Mouse (Mus musculus) kidney, postnatal 4 days (tissue): ENCODE results near the gene Cib3.

Source experiments
- DNase-seq, 2 experiments: peaks; one replicate each; pipeline ENCODE4 v3.0.0; 2021; ENCODE audit warnings: mixed read lengths in 2 of 2

The Cib3 gene

DNA sequence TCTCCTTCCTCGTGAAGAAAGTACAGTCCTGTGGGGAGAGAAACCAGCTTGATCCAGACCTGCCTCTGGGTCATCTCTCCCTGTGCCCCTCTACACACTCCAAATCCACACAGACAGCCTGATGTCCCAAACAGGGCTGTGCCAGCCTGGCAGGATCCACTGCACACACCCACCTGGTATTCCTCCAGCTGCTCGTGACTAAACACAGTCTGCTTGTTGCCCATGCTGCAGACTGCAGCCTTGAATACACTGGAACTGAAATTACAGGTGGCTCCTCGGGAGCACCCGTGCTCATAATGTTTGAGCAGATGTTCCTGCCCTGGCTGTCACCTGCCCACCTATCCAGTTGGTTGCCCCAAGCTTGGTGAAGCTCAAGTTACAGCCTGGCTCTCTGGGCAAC is at the start of gene Cib3:
Gene Cib3 (minus strand): TSS at position 87 of the 400 bp plus-strand sequence.
- DNase-seq: no peak

DNA sequence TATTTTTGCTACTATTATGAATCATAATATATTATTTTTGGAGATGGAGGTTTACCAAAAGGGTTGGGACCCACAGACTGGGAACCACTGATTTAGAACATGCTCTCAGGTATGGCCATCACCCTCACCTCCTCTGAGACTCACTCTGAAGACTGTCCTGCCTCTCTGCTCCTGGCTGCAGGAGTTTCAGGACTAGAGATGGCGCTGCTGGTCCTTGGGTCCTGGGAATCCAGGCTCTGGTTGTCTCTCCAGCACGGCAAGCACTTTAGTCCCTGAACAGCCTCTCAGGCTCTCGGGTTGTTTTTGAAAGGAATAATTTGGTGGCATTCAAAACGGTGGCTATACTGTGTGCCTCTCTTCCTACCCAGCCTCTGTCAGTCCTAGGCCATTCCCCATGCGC is 49.2 kb upstream of the Cib3 start:
- peak; percentile 37 to 58 for DNase-seq

DNA sequence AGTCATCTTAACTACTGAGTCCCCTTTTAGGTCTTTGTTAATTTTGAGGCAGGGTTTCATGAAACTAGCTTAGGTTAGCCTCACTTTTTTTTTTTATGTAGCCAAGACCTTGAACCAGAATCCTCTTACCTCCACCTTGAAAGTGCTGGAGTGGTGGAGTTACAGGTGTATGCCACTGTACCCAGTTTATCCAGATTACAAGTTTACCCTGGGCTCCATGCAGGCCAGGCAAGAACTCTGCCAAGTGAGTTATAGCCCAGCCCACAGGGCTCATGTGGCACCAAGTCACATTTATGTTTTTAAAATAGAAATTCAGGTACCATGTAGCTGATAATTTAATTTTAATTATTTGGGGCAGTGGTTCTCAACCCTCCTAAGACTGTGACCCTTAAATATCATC is 48.8 kb upstream of the Cib3 start:
- no peak for DNase-seq

DNA sequence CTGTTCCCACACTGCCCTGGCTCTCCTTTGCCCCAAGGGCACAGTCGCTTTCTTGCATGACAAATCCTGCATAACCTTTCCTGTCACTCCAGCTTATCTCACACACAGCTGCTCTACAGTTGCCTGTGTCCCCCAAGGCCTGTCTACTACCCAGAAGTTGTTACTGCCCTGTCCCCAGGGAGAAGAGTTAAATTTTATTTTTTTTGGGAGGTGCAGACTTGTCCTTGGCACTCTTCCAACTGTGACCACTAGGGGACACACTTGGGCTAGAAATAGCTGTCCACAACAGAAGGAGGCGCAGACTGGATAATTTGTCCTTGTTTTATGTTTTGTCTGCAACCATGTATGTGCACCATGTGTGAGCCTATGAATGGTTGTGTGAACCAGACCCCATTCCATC is 48.4 kb upstream of the Cib3 start:
- peak; percentile 68 to 74 for DNase-seq

DNA sequence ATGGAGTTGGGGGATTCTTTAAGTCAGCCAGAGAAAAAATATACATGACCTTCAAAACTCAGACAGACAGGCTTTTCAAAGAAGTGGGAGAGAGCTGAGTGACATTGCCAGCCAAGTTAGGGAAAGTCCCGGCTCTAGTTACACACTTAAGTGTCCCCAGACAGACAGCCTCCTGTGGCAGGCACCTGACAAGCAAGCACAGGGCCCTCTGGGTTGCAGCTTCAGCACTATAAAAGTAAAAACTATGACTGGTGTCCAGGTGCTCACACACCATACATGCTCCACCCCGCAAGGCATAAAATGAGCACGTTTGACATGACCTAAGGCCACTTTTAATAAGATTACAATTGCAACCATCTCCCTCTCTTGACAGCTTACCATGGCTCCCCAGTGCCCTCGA is 47.9 kb upstream of the Cib3 start:
- no peak for DNase-seq

DNA sequence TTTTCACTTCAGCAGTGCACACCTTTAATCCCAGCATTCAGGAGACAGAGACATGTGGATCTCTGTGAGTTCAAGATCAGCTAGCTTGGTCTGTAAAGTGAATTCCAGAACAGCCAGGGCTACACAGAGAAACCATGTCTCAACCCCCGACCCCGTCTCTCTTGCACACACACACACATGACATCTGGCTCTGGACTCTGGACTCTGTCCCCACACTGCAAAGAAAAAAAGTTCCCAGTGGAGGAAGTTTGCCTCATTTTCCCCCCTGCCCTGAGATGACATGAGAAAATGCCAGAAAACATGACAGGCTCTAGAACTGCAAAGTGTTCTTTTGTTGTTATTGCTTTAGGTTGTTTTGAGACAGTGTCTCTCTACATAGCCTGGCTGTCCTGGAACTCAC is 47.2 kb upstream of the Cib3 start:
- no peak for DNase-seq

DNA sequence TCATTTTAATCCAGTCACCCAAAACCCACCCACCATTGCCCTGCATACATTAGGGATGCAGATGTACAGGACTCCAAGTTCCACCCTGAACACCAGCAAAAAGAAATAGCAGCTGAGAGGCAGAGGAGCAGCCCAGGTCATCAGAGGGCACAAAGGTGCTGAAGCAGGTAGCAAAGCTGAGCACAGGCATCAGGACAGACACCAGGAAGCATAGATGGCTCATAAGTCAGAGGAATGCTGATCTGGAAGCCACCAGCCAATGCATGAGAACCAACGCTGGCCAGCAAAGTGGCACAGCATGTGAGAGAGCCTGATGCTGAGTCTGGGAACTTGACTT is 45.2 kb upstream of the Cib3 start:
- no peak for DNase-seq

DNA sequence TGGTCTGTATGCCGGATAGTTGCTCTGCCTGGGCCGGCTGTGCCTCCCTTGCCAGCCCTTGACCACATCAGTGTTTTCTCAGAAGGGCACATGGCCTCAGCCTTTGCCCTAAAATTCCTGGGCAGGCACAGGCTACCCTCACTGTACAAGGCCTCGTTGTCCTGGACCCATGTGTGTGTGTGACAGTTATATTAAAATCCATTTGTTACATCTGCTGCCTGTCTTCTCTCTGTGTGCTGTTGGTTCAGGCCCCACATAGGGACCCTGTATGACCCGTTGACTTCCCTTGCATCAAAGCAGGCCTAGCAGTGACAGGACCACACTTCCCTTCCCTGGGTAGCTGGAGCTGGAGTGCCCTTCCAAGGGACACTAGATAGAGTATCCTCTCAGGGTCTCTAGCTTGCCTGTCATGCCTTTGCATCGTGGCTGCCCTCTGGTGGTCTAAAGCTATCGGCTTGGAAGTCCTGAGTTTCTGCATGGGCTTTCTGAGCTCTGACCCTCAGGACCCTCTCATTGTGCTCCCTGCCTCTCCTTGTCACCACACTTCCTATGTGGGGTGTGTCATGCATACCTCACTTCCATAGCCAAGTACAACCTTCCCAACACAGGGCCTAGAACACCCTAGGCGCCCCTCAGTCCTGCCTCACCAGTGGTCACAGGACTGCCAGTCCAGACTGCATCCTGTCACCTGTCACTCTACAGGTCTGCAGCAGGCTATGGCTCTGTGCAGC is 44.7 kb upstream of the Cib3 start:
- peak; percentile 74 to 79 for DNase-seq

DNA sequence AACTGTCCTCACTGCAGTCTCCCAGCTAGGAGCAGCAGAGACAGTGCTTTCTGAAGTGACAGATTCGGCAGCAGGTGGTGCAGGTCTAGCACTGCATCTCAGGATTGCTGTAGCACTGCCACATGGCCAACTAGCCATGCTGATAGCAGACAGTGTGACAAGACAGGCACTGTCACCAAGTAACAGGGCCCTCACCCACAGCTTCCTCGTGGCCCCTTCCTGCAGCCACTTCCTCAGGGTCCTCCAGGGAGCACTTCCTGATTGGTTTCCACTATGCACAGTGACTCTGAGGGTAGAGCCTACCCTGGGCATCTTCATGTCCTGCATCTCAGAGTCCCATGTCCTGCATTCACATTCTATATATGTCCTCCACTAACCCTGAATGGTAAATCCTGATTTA is 32.0 kb upstream of the Cib3 start:
- no peak for DNase-seq

DNA sequence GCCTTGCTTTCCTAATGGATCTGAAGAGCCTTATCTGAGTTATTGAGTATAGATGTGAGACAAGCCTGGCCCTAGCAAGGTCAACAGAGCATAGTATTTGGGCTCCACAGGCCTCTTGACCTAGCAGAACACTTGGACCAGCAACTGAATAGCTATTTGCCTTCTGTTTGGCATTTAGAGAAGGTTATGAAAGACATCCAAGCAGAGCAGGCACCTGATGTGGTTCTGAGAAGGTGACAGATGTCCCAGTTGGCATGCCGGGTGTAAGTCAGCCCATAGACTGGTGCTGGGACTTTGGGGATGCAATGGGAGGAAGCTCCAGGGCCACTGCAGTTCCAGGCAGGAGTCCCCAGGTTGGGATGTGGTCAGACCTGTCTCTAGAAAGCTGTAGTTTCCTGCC is 29.6 kb upstream of the Cib3 start:
- no peak for DNase-seq

DNA sequence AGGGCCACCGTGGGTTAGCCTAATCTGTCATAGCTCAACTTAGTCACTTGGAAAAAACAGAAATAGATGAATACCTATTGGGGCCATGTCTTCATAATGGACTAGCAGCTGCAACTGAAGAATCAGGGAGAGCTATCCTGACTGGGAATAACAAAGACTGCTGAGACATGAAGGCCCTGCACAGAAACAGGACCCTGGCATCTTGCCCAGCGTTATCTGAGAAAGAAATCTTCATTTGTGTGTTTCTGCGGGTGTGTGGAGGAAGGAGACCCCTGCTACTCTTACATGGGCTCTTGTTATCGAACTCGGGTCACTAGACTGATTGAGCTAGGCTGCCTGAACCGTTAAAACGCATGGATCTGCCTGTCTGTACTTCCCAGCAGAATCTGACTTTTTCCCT is 28.3 kb upstream of the Cib3 start:
- DNase-seq: peak in 1 of 2 experiments; percentile 26

DNA sequence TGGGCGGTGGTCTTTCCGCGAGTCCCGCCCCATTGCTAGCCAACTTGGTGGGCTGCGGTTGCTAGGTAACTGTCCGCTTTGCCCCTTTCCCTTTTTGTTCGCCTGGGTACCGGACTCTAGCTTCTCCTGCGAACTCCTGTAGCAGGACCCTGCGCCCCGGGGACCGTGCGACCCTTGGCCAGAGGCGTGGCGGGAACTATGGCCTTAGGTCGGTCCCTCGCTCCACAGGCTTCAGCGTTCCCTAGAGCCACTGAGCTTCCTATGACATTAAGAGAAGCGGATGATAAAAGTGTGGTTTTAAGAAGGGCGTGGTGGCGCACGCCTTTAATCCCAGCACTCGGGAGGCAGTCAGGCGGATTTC is 27.7 kb upstream of the Cib3 start:
- no peak for DNase-seq

DNA sequence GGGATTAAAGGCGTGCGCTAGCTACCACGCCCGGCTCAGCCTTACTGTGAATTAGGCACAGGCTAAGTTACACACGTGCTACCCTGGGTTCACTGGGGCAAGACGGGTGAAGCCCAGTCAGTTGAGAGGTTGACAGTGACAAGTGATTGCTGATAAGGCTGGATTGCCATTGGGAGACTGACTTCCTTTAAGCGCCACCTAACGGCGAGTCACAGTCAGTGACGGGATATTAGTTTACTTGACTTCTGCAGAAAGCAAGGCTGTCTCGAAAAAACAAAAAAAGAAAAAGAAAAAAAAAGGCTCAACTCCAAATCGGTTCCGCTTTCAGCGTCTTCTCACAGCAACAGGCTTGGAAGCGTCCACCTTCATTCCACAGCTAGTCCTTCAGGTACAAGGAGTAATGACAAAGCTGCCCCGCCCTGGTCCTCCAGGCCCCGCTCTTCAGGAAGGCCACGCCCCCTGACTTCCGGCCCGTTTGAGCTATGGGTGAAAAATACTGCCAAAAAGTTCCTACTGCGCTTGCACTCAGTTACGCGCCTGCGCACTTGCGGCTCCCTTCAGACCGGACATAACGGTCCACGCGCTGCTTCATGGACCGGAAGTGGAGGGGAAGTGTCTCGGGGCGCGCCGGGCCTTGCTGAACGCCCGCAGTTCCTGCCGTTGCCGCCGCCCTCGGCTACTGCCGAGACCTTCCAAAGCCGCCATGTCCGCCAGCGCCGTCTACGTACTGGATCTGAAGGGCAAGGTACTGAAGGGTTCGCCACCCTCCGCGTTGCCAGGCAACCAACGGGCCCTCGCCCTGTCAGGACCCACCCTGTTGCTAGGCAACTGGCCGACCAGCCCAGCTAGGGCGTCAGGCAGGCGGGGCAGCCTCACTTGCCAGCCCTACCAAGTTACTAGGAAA is 27.1 kb upstream of the Cib3 start, which contains the start of gene Ap1m1:
Gene Ap1m1 (plus strand): TSS at position 520 of the 904 bp plus-strand sequence.
- DNase-seq: peak; percentile 99

DNA sequence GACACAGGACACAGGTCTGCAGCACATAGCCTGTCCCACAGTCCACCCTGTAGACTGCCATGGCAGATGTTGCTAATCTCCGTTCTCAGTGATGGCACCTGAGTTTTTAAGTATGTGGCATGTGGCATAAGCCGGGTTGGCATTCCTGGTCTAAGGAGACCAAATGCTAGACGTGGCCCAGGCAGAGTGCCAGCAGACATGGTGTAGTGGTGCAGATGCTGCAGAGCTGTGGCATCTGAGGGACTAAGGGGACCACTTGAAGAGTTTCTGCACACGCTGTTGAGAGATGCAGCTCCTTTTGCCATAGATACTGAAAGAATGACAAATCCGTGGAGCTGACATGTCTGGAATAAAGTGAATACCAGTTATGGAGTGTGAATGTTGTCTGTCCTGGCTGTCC is 10.0 kb upstream of the Cib3 start:
- DNase-seq: no peak

DNA sequence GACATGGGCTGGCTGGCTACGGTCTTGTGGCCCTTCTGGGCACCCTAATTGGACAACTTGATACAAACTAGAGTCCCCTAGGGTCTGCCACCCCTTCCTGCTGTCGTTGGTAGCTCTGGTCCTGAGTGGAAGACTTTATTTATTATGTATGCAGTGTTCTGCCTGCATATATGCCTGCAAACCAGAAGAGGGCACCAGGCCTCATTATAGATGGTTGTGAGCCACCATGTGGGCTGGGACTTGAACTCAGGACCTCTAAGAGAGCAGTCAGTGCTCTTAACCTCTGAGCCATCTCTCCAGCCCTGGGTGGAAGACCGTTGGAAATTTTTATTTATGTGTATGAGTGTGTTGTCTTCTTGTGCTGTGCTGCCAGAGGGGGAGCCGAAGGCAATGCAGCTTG is 8.1 kb upstream of the Cib3 start:
- no peak for DNase-seq

DNA sequence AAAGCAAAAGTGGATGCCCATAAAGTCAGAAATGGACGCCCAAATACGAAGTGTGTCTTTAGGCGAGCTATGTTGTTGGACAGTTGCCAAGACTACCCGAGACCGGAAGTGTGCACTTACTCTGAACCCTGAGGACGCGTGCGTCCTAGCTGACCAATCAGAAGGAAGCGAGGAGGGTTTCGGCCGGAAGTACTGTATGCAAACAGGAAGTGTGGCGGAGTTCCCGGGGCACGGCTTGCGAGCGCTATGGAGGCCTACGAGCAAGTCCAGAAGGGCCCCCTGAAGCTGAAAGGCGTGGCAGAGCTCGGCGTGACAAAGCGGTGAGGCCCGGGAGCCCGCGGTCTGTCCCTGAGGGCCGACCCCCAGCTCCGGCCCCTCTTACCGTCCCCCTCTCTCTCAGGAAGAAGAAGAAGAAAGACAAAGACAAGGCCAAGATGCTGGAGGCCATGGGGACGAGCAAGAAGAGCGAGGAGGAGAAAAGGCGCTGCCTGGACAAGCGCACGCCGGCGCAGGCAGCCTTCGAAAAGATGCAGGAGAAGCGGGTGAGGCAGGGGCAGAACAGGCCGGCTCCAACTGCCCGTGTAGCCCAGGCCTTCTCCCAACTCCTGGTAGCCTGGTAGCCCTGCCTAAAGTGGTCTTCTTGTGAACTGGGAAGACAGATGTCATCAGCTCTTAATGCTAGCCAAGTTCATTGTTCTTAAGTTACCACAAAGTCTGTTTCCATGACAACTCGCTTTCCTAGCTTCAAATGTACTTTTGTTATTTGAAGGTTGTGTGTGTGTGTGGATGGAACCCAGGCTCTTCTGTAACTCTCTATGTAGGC is 7.1 kb upstream of the Cib3 start, which contains the start of gene Fam32a:
Gene Fam32a (plus strand): TSS at position 190 of the 823 bp plus-strand sequence.
- DNase-seq: peak; percentile 88 to 94

DNA sequence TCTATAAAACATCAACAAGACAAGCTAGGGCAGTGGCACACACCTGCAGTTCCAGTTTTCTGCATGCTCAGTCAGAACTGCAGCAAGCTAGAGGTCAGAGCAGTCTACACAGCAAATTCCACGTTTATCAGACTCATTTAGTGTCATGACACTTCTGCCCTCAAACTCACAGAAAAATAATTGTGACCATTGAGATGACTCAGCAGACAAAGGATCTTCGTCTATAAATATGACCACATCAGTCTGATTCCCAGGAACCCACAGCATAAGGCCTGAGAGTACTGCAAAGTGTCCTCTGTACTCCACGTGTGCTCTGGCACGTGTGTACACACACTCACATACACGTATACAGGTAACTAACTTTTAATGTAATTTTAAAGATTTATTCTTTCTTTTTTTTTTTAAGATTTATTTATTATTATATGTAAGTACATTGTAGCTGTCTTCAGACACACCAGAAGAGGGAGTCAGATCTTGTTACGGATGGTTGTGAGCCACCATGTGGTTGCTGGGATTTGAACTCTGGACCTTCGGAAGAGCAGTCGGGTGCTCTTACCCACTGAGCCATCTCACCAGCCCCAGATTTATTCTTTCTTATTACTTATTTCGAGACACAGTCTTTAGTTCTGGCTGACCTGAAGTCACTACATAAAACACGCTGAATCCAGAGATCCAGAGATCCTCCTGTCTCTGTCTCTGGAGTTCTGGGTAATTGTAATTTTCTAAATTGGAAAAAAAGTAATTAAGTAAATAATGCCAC is 6.3 kb upstream of the Cib3 start:
- no peak for DNase-seq

DNA sequence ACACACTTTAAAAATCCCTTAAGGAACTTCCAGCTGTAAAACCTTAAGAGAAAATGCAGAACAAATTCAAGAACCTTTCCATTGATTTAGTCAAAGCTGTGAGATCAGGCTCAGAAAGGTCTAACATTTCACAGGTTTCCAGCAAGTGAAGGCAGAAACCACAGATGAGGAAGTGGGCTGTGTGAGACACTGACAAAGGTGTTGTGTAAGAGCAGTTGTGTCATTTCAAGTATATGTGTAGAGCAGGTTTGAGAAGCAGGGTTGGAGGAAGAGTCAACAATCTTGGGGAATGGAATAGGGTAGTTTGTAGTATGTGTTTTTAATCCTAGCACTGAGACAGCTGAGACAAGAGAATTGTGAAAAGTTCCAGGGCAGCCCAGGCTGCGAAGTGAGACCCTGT is 3.2 kb upstream of the Cib3 start:
- DNase-seq: no peak

DNA sequence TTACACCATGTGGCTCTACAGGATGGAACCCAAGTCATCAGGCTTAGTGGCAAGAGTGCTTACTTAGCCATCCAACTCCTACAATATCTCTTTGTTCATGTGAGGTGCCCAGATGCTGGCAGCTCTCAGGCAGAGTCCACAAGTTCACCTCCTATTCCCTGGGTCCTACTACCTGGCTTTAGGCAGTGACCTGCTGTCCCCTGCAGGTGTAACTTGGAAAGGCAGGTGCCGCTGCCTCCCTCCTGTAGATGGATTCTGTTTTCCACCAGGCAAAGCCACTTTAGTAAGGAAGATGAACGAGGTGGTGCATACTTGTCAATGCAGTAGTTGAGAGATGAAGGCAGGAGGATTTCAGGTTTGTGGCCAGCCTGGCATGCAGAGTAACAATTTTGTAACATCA is 2.4 kb upstream of the Cib3 start:
- peak; percentile 45 to 60 for DNase-seq

DNA sequence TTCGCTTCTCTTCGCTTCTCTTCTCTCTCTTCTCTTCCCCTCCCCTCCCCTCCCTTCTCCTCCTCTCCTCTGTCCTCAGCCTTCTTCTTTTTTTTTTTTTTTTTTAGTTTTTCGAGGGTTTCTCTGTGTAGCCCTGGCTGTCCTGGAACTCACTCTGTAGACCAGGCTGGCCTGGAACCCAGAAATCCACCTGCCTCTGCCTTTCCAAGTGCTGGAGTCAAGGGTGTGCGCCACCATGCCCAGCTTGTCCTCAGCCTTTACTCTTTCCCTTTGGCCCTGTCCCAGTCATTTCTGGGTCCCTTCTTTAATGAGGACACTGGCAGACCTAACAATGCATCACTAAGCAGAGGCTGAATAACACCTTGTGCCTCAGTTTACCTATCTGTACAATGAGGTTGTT is 899 bp upstream of the Cib3 start, which contains the start of gene Gm11034:
Gene Gm11034 (minus strand): TSS at position 101 of the 400 bp plus-strand sequence.
- DNase-seq: no peak

DNA sequence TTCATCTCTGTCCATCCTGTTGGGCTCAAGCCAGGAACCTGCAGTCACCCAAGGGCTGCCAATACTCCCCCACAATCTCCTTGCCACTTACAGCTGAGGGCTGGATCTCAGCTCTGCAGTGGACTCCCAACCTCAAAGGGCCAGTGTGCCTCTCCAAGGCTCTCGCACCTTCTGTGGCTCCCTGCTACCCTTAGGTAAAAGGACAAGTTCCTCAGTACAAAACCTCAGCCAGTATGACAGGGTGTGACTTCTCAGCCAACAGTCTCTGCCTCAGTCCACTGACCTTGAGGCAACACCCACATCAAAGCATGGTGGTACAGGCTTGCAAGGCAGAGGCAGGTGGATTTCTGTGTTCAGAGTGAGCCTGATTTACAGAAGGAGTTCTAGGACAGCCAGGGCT is 791 bp downstream of the Cib3 start:
- DNase-seq: no peak

DNA sequence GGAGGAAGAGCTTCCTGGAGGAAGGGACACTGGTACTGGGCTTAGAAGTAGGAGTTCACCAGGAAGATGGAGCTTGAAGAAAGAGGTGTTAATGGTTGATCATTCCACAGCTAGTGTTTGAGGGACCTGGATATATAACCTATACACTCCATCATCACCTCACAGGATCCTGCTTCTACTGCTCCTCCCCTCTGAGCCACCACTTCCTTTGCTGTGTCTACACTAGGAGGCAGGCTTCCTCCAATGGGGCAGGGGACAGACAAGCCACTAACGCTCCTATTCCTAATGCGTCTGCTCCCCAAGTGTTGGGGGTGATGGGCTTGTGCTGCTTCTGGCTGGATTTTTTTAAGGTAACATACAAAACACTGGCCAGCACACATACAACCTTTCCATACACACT is 1.9 kb downstream of the Cib3 start:
- DNase-seq: no peak
